Mouse (Mus musculus) C2C12 (cell line): Measurements from ENCODE around the gene Prkab1.

Source experiments
- CTCF ChIP-seq: IDR thresholded peaks from one replicate; pipeline ENCODE4 v1.5.1; 2011; ENCODE audit not compliant: control insufficient read depth, insufficient read depth, insufficient read length
- MYOD1 ChIP-seq: IDR thresholded peaks from one replicate; pipeline ENCODE4 v1.6.1; 2011; ENCODE audit warnings: low read depth; ENCODE audit not compliant: control insufficient read depth, insufficient read length
- MYOG ChIP-seq: IDR thresholded peaks from one replicate; pipeline ENCODE4 v1.6.1; 2011; ENCODE audit not compliant: control insufficient read depth, insufficient read length; ENCODE audit errors: extremely low read depth

DNA sequence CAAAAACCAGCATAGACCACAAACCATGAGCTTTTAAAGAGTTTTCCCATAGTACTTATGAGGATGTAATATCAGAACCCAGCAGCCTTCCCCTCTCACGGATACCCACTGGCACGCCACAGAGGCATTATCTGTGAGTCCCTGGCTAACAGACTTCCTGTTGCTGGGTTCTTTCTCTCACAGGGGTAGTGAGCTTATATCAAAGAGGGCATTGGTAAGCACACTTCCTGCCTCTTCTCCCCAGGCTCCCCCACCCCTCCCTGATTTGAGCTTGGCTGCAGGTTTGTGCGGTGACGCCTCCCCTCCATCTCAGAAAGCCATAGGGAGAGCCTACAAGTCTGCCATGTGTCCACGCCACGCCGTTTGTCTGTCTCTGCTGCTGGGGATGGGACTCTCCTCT, 4.8 kb upstream of the Prkab1 start:
- TF ChIP-seq CTCF (no peak), MYOG (no peak), MYOD1 (no peak)
